Mouse (Mus musculus) forebrain, embryonic 10.5 days (tissue): Measurements from ENCODE around the gene Spata31d1a. TPM values are rescaled to one million over a fixed set of nuclear protein-coding genes. Genes with fewer than 3 reads are reported as not detected.

ENCODE experiments used
- DNase-seq: peaks from one replicate; pipeline ENCODE4 v3.0.0-alpha.2; 2017; ENCODE audit warnings: low spot score; ENCODE audit errors: extremely low spot score
- H3K27ac ChIP-seq: fragments of 300-500 bp; sonication (generic); 2 replicates; pipeline ENCODE4 v1.5.1; 2016; ENCODE audit warnings: mild to moderate bottlenecking
- H3K27me3 ChIP-seq: fragments of 300-500 bp; sonication (generic); 2 replicates; pipeline ENCODE4 v1.6.1; 2016; ENCODE audit warnings: mild to moderate bottlenecking; ENCODE audit not compliant: poor library complexity, severe bottlenecking
- H3K36me3 ChIP-seq: fragments of 300-500 bp; sonication (generic); replicated peaks from 2 replicates; pipeline ENCODE4 v1.6.1; 2016; ENCODE audit warnings: mild to moderate bottlenecking, moderate library complexity
- H3K4me1 ChIP-seq: fragments of 300-500 bp; sonication (generic); 2 replicates; pipeline ENCODE4 v1.6.1; 2016
- H3K4me3 ChIP-seq: fragments of 300-500 bp; sonication (generic); 2 replicates; pipeline ENCODE4 v1.5.1; 2016; ENCODE audit warnings: mild to moderate bottlenecking, moderate library complexity
- H3K9me3 ChIP-seq: fragments of 300-500 bp; sonication (generic); 2 replicates; pipeline ENCODE4 v1.6.1; 2016; ENCODE audit warnings: mild to moderate bottlenecking, moderate library complexity
- WGBS: fragments of 180-500 bp; shearing (Covaris S2); methylation state at CpG from one replicate; pipeline ENCODE4 v1.1.7; 2016; 5-methylcytosine and 5-hydroxymethylcytosine counted together
- polyA plus RNA-seq: library from polyadenylated mRNA; unstranded; fragments of >200 nt; fragmentation: Nextera tagmentation; extraction: Ambion mirVana; gene quantifications from 2 replicates; pipeline ENCODE4 v1.2.1, GENCODE M21; 2016

Gene Spata31d1a
- polyA plus RNA-seq, 1 experiment from 2014 or later = 0.04 TPM

GRCm38 (mm10) chr13:59694008-59694407, 16.1 kb downstream of the Spata31d1a start, which contains the start of gene 4921517D22Rik:
TSS of gene 4921517D22Rik (minus strand) at chr13:59694108.
- WGBS = 90% methylated on average over 3 of the region's 3 CpGs
- Histone ChIP-seq H3K36me3 (no peaks in the 10 kb centered on the region), H3K4me1 (peaks cover 7% of the 10 kb centered on the region), H3K27me3 (no peaks in the 10 kb centered on the region), H3K9me3 (peaks cover 4% of the 10 kb centered on the region; the same call in 1 of the 2 replicates), H3K27ac (no peak within 1 kb of the TSS), H3K4me3 (no peak within 1 kb of the TSS)
- no peak for DNase-seq

DNA sequence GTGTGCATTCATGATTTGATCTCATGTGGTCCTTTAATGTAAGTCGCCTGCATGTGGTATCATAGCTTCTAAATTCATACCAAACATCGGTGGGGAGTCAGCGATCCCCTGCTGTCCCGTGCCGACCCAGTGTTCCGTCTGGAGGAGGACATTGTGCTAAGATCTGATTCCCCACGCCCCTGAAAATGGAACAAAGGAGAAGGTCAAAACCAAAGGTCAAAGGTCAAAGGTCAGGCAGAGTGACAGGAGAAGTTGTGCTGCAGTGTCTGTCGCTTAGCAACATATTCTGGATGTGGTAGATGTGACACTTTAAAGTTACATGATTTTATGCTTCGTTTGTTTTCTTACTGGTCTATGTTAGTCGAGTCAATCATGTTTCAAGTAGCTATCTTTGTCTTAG, 18.7 kb downstream of the Spata31d1a start:
- no peak overlapping the region for H3K27ac ChIP-seq
- H3K9me3 ChIP-seq = peaks cover 4% of the 10 kb centered on the region; the same call in 1 of the 2 replicates
- no peaks in the 10 kb centered on the region for H3K27me3 ChIP-seq
- DNase-seq = no peak
- H3K4me3 ChIP-seq = no peak overlapping the region
- 45% methylated on average over 10 of the region's 10 CpGs for WGBS
- H3K36me3 ChIP-seq = no peaks in the 10 kb centered on the region
- peaks cover 10% of the 10 kb centered on the region for H3K4me1 ChIP-seq

GRCm38 (mm10) chr13:59690576-59690975, 19.6 kb downstream of the Spata31d1a start:
- whole genome bisulfite sequencing = 82% methylated on average over 7 of the region's 7 CpGs
- H3K27me3 ChIP-seq = no peaks in the 10 kb centered on the region

DNA sequence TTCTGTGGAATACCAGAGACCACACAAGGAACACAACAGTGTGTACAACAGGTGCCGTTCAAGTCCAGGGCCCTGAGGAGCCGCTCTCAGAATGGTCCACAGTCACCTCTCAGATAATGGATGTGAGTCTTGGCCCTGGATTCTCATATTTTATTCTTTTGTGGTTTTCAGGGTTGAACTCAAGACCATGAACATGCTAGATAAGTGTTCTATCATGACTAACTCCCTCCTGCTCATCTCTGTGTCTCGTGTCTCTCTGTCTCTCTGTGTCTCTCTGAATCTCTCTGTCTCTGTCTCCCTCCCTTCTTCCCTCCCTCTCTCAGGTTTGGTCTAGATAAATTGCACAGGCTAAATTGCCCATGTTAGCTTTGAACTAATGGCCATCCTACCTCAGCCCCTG, 20.3 kb downstream of the Spata31d1a start:
- Histone ChIP-seq H3K27me3 (no peaks in the 10 kb centered on the region), H3K27ac (no peak overlapping the region), H3K4me1 (peaks cover 15% of the 10 kb centered on the region), H3K36me3 (no peaks in the 10 kb centered on the region), H3K9me3 (peaks cover 4% of the 10 kb centered on the region; the same call in 1 of the 2 replicates), H3K4me3 (no peak overlapping the region)
- DNase-seq = no peak
- WGBS = 93% methylated on average over 3 of the region's 3 CpGs

More at GRCm38 (mm10) chr13:59690576-59690975, 19.6 kb downstream of the Spata31d1a start:
- Histone ChIP-seq H3K4me3 (no peak overlapping the region), H3K36me3 (no peaks in the 10 kb centered on the region), H3K9me3 (peaks cover 4% of the 10 kb centered on the region; the same call in 1 of the 2 replicates), H3K27ac (no peak overlapping the region), H3K4me1 (peaks cover 10% of the 10 kb centered on the region)
- no peak for DNase-seq

DNA sequence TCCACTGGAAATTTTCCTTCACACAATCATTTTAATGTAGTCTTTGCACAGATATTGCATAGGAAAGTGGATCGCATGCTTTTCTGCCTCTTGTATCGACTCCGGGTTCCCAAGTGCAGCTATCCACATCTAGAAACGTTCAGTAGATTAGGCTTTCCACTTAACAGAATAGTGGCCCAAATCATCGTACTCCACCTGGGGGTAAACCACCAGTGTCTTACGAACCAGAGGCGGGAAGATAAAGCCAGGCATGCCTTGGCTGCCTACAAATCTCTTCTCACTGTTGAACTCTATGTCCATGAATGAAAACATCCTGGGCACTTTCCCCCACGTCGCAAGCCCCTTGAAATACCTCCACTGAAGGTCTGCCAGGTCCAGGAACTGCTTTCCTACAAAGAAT, 20.8 kb downstream of the Spata31d1a start:
- DNase-seq = no peak
- Histone ChIP-seq H3K4me1 (peaks cover 15% of the 10 kb centered on the region), H3K27ac (no peak overlapping the region), H3K4me3 (no peak overlapping the region), H3K36me3 (no peaks in the 10 kb centered on the region), H3K27me3 (no peaks in the 10 kb centered on the region), H3K9me3 (peaks cover 4% of the 10 kb centered on the region; the same call in 1 of the 2 replicates)
- WGBS = 90% methylated on average over 9 of the region's 9 CpGs

DNA sequence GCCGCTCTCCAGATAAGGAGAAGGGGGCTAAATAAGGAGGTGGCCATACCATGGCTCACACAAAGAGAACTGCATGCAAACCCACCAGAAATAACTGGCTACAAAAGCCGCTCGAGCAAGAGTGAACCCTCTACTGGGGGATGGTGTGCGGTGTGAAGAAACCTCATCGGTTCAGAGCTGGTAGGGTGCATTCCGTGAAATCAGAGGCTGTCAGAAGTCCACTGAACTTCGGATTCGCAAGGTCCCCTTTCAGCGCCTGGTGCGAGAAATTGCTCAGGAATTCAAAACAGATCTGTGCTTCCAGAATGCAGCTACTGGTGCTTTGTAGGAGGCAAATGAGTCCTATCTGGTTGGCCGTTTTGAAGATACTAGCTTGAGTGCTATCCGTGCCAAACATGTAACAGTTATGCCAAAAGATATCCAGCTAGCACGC, 21.8 kb downstream of the Spata31d1a start:
- H3K27ac ChIP-seq = no peak overlapping the region
- 74% methylated on average over 13 of the region's 13 CpGs for WGBS
- DNase-seq = no peak

DNA sequence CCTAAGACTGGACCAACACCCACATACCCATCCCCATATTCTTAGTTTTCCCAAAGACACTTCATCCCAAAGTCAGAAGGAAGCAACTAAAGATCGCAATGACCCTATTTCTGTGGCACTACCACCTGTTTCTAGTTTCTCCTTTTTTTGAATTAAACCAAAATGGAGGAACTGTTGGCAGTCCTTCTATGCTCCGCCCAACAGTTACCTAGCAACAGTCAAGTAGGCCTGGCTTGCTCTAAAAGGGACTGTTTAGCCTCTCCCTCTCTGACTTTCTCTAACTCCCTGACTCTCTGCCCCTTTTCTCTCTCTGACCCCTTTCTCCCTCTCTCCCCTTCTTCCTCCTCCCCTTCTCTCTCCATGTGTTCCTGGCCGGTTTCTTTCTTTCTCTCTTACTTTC, 24.9 kb downstream of the Spata31d1a start:
- 87% methylated on average over 3 of the region's 3 CpGs for WGBS
- H3K4me3 ChIP-seq = no peak overlapping the region
- 0 out of 2 replicates have a peak, but pooled peaks cover 9% of the 10 kb centered on the region for H3K4me1 ChIP-seq
- no peaks in the 10 kb centered on the region for H3K36me3 ChIP-seq
- no peaks in the 10 kb centered on the region for H3K9me3 ChIP-seq
- no peak for DNase-seq
- 0 out of 2 replicates have a peak, but pooled peaks cover 5% of the 10 kb centered on the region for H3K27me3 ChIP-seq
- no peak overlapping the region for H3K27ac ChIP-seq

More for the DNA sequence above, 21.8 kb downstream of the Spata31d1a start:
- Histone ChIP-seq H3K9me3 (peaks cover 4% of the 10 kb centered on the region; the same call in 1 of the 2 replicates), H3K27me3 (no peaks in the 10 kb centered on the region), H3K36me3 (no peaks in the 10 kb centered on the region), H3K4me1 (peaks cover 15% of the 10 kb centered on the region), H3K4me3 (no peak overlapping the region)

DNA sequence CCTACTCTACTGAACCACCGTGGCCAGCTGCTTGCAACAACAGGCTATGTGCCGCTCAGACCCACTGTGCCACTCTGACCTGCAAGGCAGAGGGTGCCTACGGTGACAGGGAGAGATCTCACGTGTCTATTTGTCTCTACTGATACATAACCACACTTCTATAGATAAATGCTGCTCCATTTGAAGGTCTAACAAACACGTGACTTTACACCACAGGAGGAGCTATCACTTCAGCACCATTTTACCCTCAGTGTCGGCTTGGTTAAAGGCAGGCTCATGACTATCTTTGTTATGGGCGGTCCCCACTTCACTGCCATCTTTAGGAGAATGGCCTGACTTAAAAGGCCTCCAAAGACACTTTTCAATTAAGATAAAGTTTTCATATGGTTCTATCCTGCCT, 27.5 kb downstream of the Spata31d1a start:
- no peaks in the 10 kb centered on the region for H3K36me3 ChIP-seq
- H3K27me3 ChIP-seq = 0 out of 2 replicates have a peak, but pooled peaks cover 5% of the 10 kb centered on the region
- WGBS = 34% methylated on average over 7 of the region's 7 CpGs
- DNase-seq = no peak
- no peaks in the 10 kb centered on the region for H3K9me3 ChIP-seq
- H3K27ac ChIP-seq = no peak overlapping the region
- peaks cover 15% of the 10 kb centered on the region; the same call in 1 of the 2 replicates for H3K4me1 ChIP-seq
- no peak overlapping the region for H3K4me3 ChIP-seq

GRCm38 (mm10) chr13:59679908-59680307, 30.2 kb downstream of the Spata31d1a start:
- H3K9me3 ChIP-seq = no peaks in the 10 kb centered on the region
- H3K4me1 ChIP-seq = peaks cover 17% of the 10 kb centered on the region
- H3K27me3 ChIP-seq = 0 out of 2 replicates have a peak, but pooled peaks cover 5% of the 10 kb centered on the region
- H3K27ac ChIP-seq = no peak overlapping the region
- H3K4me3 ChIP-seq = no peak overlapping the region
- 76% methylated on average over 4 of the region's 4 CpGs for WGBS
- DNase-seq = no peak
- no peaks in the 10 kb centered on the region for H3K36me3 ChIP-seq

DNA sequence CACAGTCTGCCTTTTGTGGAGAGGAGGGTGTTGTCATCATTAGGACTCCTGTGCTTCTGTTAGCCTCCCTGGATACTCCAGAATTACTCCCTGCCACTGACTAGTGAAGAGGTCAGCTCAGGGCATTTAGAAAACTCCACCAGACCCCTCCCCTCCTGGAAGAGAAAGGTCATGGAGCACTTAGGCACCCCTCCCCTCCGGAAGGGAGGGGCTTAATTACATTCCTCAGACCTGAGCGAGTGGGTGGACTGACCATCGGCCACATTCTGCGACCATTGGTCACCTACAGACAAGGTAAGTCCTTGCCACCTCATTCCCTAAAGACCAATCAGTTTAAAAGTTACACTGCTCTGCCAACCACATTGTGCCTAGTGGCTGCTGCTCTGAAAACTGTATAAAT, 30.8 kb downstream of the Spata31d1a start:
- Histone ChIP-seq H3K27me3 (0 out of 2 replicates have a peak, but pooled peaks cover 5% of the 10 kb centered on the region), H3K27ac (no peak overlapping the region), H3K4me1 (peaks cover 17% of the 10 kb centered on the region), H3K4me3 (no peak overlapping the region), H3K9me3 (no peaks in the 10 kb centered on the region), H3K36me3 (no peaks in the 10 kb centered on the region)
- 57% methylated on average over 4 of the region's 4 CpGs for WGBS
- no peak for DNase-seq

- Histone ChIP-seq H3K4me1 (peaks cover 44% of the 10 kb centered on the region), H3K9me3 (no peaks in the 10 kb centered on the region), H3K36me3 (peaks cover 5% of the 10 kb centered on the region), H3K27me3 (no peaks in the 10 kb centered on the region), H3K27ac (0 out of 2 replicates have a peak overlapping the region, but pooled peaks have one; percentile 98), H3K4me3 (no peak overlapping the region)
- no peak for DNase-seq
- WGBS = 85% methylated on average over 12 of the region's 12 CpGs
Observed at GRCm38 (mm10) chr13:59676316-59677229, 33.6 kb downstream of the Spata31d1a start.

DNA sequence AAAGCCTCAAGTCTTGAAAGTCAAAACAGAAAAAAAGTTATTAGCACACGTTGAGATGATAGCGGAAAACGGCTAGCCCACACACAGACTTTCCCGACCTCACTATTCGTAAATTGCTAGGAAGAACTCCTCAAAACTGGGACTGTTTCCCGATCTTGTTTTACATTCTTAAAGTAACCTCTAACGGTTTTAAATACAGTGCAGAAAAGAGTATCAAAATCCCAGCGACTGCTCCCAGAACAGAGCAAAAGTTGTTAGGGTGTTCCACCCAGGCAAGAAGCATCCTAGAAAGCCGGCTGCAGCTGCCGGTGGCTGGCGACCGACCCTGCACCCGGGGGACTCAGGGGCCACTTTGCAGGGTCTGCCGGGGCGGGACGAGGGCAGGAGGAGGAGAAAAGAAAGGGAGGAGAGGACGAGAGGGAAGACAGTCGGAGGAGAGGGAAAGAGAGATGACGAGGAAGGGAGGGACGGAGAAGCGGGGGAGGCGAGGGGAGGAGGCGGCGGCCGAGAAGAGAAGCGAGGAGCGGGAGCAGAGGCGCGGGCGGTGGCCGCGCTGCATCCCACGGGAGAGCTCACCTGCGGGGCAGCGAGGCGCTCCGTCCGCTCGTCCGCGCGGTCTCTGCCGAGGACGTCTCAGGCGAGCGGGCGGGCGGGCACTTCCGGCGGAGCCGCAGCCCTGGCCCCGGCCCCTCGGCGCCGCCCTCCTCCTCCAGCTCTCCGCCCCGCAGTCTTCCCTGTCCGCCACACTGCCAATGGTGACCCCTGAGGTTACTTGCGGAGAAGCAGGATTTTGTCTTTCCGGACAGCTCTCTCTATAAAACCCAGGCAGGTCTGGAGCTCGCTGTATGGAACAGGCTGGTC, 34.7 kb downstream of the Spata31d1a start, which contains the start of gene Golm1:
Gene Golm1, minus strand, starts transcription at position 661 of the 861 bp plus-strand sequence.
- H3K36me3 ChIP-seq = peaks cover 14% of the 10 kb centered on the region
- peaks cover 48% of the 10 kb centered on the region for H3K4me1 ChIP-seq
- peak; percentile 80 for DNase-seq
- H3K27me3 ChIP-seq = no peaks in the 10 kb centered on the region
- no peaks in the 10 kb centered on the region for H3K9me3 ChIP-seq
- H3K4me3 ChIP-seq = peak within 1 kb of the TSS; percentile 81
- H3K27ac ChIP-seq = peak within 1 kb of the TSS; percentile 98
- WGBS = 0% methylated on average over 56 of the region's 61 CpGs
